Mouse (Mus musculus) thymus, adult 2 months (tissue): ENCODE data around the gene Usp36. TPM values are rescaled to one million over a fixed set of nuclear protein-coding genes. Genes with fewer than 3 reads are reported as not detected.

ENCODE experiments used
- DNase-seq: peaks from one replicate; pipeline ENCODE4 v3.0.0; 2021
- H3K27ac ChIP-seq: fragments of 200-500 bp; 2 replicates; pipeline ENCODE4 v1.5.1; 2012; ENCODE audit warnings: low read length, control low read depth; ENCODE audit not compliant: control insufficient read depth, insufficient read depth
- H3K27me3 ChIP-seq: fragments of 200-500 bp; 2 replicates; pipeline ENCODE4 v1.6.1; 2012; ENCODE audit warnings: mild to moderate bottlenecking, low read length, moderate library complexity, mixed read lengths; ENCODE audit not compliant: control insufficient read depth, insufficient read depth
- H3K36me3 ChIP-seq: fragments of 200-500 bp; 2 replicates; pipeline ENCODE4 v1.6.1; 2012; ENCODE audit warnings: mild to moderate bottlenecking, low read length, moderate library complexity; ENCODE audit not compliant: control insufficient read depth, insufficient read depth
- H3K4me1 ChIP-seq: fragments of 200-500 bp; replicated peaks from 2 replicates; pipeline ENCODE4 v1.6.1; 2012; ENCODE audit warnings: low read length; ENCODE audit not compliant: control insufficient read depth, insufficient read depth
- H3K4me3 ChIP-seq: fragments of 200-500 bp; 2 replicates; pipeline ENCODE4 v1.5.1; 2012; ENCODE audit warnings: mild to moderate bottlenecking, low read length, control low read depth, moderate library complexity; ENCODE audit not compliant: control insufficient read depth, insufficient read depth
- CTCF ChIP-seq: fragments of 200-500 bp; IDR thresholded peaks from 2 replicates; pipeline ENCODE4 v1.5.1; 2012; ENCODE audit warnings: mild to moderate bottlenecking, control low read depth, low read length, moderate library complexity, borderline replicate concordance; ENCODE audit not compliant: control insufficient read depth, poor library complexity, insufficient read depth; ENCODE audit errors: extremely low read depth
- POLR2A ChIP-seq: fragments of 200-500 bp; IDR thresholded peaks from 2 replicates; pipeline ENCODE4 v1.6.1; 2012; ENCODE audit warnings: mild to moderate bottlenecking, low read length, control low read depth, moderate library complexity; ENCODE audit not compliant: control insufficient read depth, poor library complexity, insufficient read depth; ENCODE audit errors: extremely low read depth
- WGBS: fragments of 180-500 bp; shearing (Covaris S2); methylation state at CpG from one replicate; pipeline ENCODE4 v1.1.7; 2018; 5-methylcytosine and 5-hydroxymethylcytosine counted together
- polyA plus RNA-seq: library from polyadenylated mRNA; depleted of rRNA; stranded (reverse); fragments of >200 nt; gene quantifications from 2 replicates; pipeline ENCODE4 v1.2.3, GENCODE M21; 2012; rRNA removed

The Usp36 gene
- 28.8 and 34.6 TPM in 2 replicates for polyA plus RNA-seq

GRCm38 (mm10) chr11:118289999-118290889 lies at the start of gene Usp36:
Gene Usp36, minus strand, starts transcription at chr11:118290244.
- peak; percentile 98 for DNase-seq
- no peaks in the 10 kb centered on the region for H3K27me3 ChIP-seq
- H3K27ac ChIP-seq = peak within 1 kb of the TSS; percentile 82
- H3K4me1 ChIP-seq = peaks cover 16% of the 10 kb centered on the region
- peak within 1 kb of the TSS; percentile 86 for H3K4me3 ChIP-seq
- 1% methylated on average over 68 of the region's 68 CpGs for WGBS
- H3K36me3 ChIP-seq = no peaks in the 10 kb centered on the region
- peak; percentile 70; the same call in 1 of the 2 replicates for TF ChIP-seq CTCF
- peak; percentile 78 for TF ChIP-seq POLR2A

- Histone ChIP-seq H3K27ac (peak overlapping the region; percentile 91), H3K27me3 (no peaks in the 10 kb centered on the region), H3K4me1 (peaks cover 44% of the 10 kb centered on the region), H3K4me3 (no peak overlapping the region), H3K36me3 (peaks cover 4% of the 10 kb centered on the region; the same call in 1 of the 2 replicates)
- WGBS = 7% methylated on average over 8 of the region's 8 CpGs
- DNase-seq = peak; percentile 67
- TF ChIP-seq POLR2A (no peak), CTCF (no peak)
These were observed 47.6 kb upstream of the Usp36 start for GRCm38 (mm10) chr11:118337491-118338168.

GRCm38 (mm10) chr11:118333431-118333830 lies 43.4 kb upstream of the Usp36 start:
- no peak for DNase-seq
- no peak overlapping the region for H3K4me3 ChIP-seq
- H3K27me3 ChIP-seq = no peaks in the 10 kb centered on the region
- WGBS = 92% methylated on average over 17 of the region's 17 CpGs
- peaks cover 23% of the 10 kb centered on the region for H3K4me1 ChIP-seq
- TF ChIP-seq POLR2A = no peak
- H3K36me3 ChIP-seq = peaks cover 4% of the 10 kb centered on the region; the same call in 1 of the 2 replicates
- no peak overlapping the region for H3K27ac ChIP-seq

GRCm38 (mm10) chr11:118332376-118332775 lies 42.3 kb upstream of the Usp36 start:
- Histone ChIP-seq H3K36me3 (peaks cover 4% of the 10 kb centered on the region; the same call in 1 of the 2 replicates), H3K4me3 (no peak overlapping the region), H3K27ac (no peak overlapping the region), H3K4me1 (peaks cover 13% of the 10 kb centered on the region), H3K27me3 (no peaks in the 10 kb centered on the region)
- no peak for DNase-seq
- TF ChIP-seq CTCF (no peak), POLR2A (no peak)
- 97% methylated on average over 11 of the region's 11 CpGs for WGBS

GRCm38 (mm10) chr11:118330777-118331176 lies 40.7 kb upstream of the Usp36 start:
- 97% methylated on average over 16 of the region's 16 CpGs for WGBS
- H3K27me3 ChIP-seq = no peaks in the 10 kb centered on the region
- no peak for TF ChIP-seq POLR2A
- no peak for TF ChIP-seq CTCF
- no peak overlapping the region for H3K4me3 ChIP-seq
- H3K4me1 ChIP-seq = peaks cover 1% of the 10 kb centered on the region
- DNase-seq = no peak
- no peak overlapping the region for H3K27ac ChIP-seq
- H3K36me3 ChIP-seq = peaks cover 4% of the 10 kb centered on the region; the same call in 1 of the 2 replicates

GRCm38 (mm10) chr11:118330361-118330760 lies 40.3 kb upstream of the Usp36 start:
- TF ChIP-seq CTCF = no peak
- TF ChIP-seq POLR2A = no peak
- Histone ChIP-seq H3K27me3 (no peaks in the 10 kb centered on the region), H3K4me1 (no peaks in the 10 kb centered on the region), H3K4me3 (no peak overlapping the region), H3K27ac (no peak overlapping the region), H3K36me3 (peaks cover 4% of the 10 kb centered on the region; the same call in 1 of the 2 replicates)
- WGBS = 98% methylated on average over 14 of the region's 14 CpGs
- DNase-seq = no peak
